Comparison of ENCODE assay signal across 24 mouse cellular contexts in genomic region chr13:21447856-21448614, GRCm38 (mm10). TPM values are rescaled to one million over a fixed set of nuclear protein-coding genes. Genes with fewer than 3 reads are reported as not detected.
A peak's percentile ranks its signal among the peaks of the same experiment; 100 is the strongest.
DNase-seq lines count a peak whose midpoint lies in the region; ATAC-seq and TF ChIP-seq lines count a peak whose summit lies in the region.
"Had no signal": no experiment of that assay in that cellular context is flagged by ENCODE, and none has a peak within 500 bp of the region (broad histone marks: within the 10 kb centered on the region; RNA-seq: fewer than 3 reads in every experiment).

No protein-coding gene starts in this region.

- TF ChIP-seq POLR2A in lung, adult 2 months (IDR thresholded peaks at IDR 0.05; ENCODE audit: borderline replicate concordance, extremely low read depth, low read depth, low read length): no peak

- no peak overlapping the region for H3K9ac ChIP-seq in lung, embryonic 15.5 days
- H3K9ac ChIP-seq in lung, embryonic 16.5 days (ENCODE audit: low read length): peak overlapping the region; percentile 1; the same call in 1 of the 2 replicates
- H3K9ac ChIP-seq in stomach, postnatal 0 days (ENCODE audit: low read length): no peak overlapping the region
- H3K9ac ChIP-seq: heart, embryonic 15.5 days; hindbrain, embryonic 15.5 days; limb, embryonic 12.5 days; midbrain, embryonic 13.5 days; neural tube, embryonic 12.5 days had no signal

- no peak overlapping the region for H3K4me2 ChIP-seq in lung, embryonic 15.5 days
- H3K4me2 ChIP-seq in lung, embryonic 16.5 days (ENCODE audit: low read depth, low read length): no peak overlapping the region
- no peak overlapping the region for H3K4me2 ChIP-seq in stomach, postnatal 0 days (replicated peaks; ENCODE audit: low read depth)
- H3K4me2 ChIP-seq: heart, embryonic 15.5 days; hindbrain, embryonic 15.5 days; limb, embryonic 12.5 days; midbrain, embryonic 13.5 days; neural tube, embryonic 12.5 days had no signal

- H3K4me3 ChIP-seq in lung, embryonic 15.5 days: no peak overlapping the region
- no peak overlapping the region for H3K4me3 ChIP-seq in lung, adult 2 months (replicated peaks; ENCODE audit: extremely low read depth, low read depth, low read length)
- H3K4me3 ChIP-seq in lung, embryonic 16.5 days (ENCODE audit: low read length): no peak overlapping the region
- H3K4me3 ChIP-seq in stomach, postnatal 0 days (ENCODE audit: low read depth, low read length): no peak overlapping the region
- H3K4me3 ChIP-seq: heart, adult 2 months; heart, embryonic 15.5 days; hindbrain, embryonic 15.5 days; limb, embryonic 12.5 days; midbrain, embryonic 13.5 days; neural tube, embryonic 12.5 days had no signal

- H3K27ac ChIP-seq in lung, embryonic 15.5 days: peak overlapping the region; percentile 58
- H3K27ac ChIP-seq in lung, embryonic 16.5 days (ENCODE audit: low read length): peak overlapping the region; percentile 32
- no peak overlapping the region for H3K27ac ChIP-seq in stomach, postnatal 0 days (replicated peaks)
- H3K27ac ChIP-seq: heart, adult 2 months; heart, embryonic 15.5 days; hindbrain, embryonic 15.5 days; limb, embryonic 12.5 days; midbrain, embryonic 13.5 days; neural tube, embryonic 12.5 days had no signal

- WGBS in lung, embryonic 15.5 days: 64% methylated on average over 16 of the region's 16 CpGs
- 75% methylated on average over 16 of the region's 16 CpGs for WGBS in lung, adult 2 months
- 62% methylated on average over 16 of the region's 16 CpGs for WGBS in lung, embryonic 16.5 days
- 67% methylated on average over 16 of the region's 16 CpGs for WGBS in stomach, postnatal 0 days

- no peaks in the 10 kb centered on the region for H3K9me3 ChIP-seq in lung, embryonic 15.5 days
- H3K9me3 ChIP-seq in lung, embryonic 16.5 days (ENCODE audit: control insufficient read depth, low read length): no peaks in the 10 kb centered on the region
- no peaks in the 10 kb centered on the region for H3K9me3 ChIP-seq in stomach, postnatal 0 days (ENCODE audit: control insufficient read depth, low read length)
- H3K9me3 ChIP-seq: heart, embryonic 15.5 days; hindbrain, embryonic 15.5 days; limb, embryonic 12.5 days; midbrain, embryonic 13.5 days; neural tube, embryonic 12.5 days had no signal

- peaks cover 14% of the 10 kb centered on the region for H3K4me1 ChIP-seq in lung, embryonic 15.5 days
- H3K4me1 ChIP-seq in lung, adult 2 months (ENCODE audit: control insufficient read depth, insufficient read depth, low read length): peaks cover 4% of the 10 kb centered on the region; the same call in 1 of the 2 replicates
- peaks cover 14% of the 10 kb centered on the region for H3K4me1 ChIP-seq in lung, embryonic 16.5 days (replicated peaks; ENCODE audit: control insufficient read depth, insufficient read depth, low read length)
- H3K4me1 ChIP-seq in stomach, postnatal 0 days (replicated peaks; ENCODE audit: control insufficient read depth, insufficient read depth): no peaks in the 10 kb centered on the region; the same call in 1 of the 2 replicates

- no peak for TF ChIP-seq CTCF in lung, adult 2 months (IDR thresholded peaks at IDR 0.05; ENCODE audit: insufficient read depth, low read length)
- TF ChIP-seq CTCF in stomach, postnatal 0 days (IDR thresholded peaks at IDR 0.05; ENCODE audit: low read depth): no peak

- no peaks in the 10 kb centered on the region for H3K27me3 ChIP-seq in lung, embryonic 15.5 days
- H3K27me3 ChIP-seq in lung, embryonic 16.5 days (ENCODE audit: control insufficient read depth, insufficient read depth, low read depth, low read length): no peaks in the 10 kb centered on the region
- H3K27me3 ChIP-seq in stomach, postnatal 0 days (ENCODE audit: control insufficient read depth, insufficient read depth, low read length): no peaks in the 10 kb centered on the region
- H3K27me3 ChIP-seq: heart, embryonic 15.5 days; hindbrain, embryonic 15.5 days; limb, embryonic 12.5 days; midbrain, embryonic 13.5 days; neural tube, embryonic 12.5 days had no signal

- ATAC-seq in lung, embryonic 15.5 days (ENCODE audit: borderline replicate concordance, extremely low read depth, low FRiP score, low TSS enrichment): no peak
- peak; percentile 69 for ATAC-seq in lung, embryonic 16.5 days (ENCODE audit: low read depth)
- ATAC-seq in stomach, postnatal 0 days (ENCODE audit: low FRiP score, low TSS enrichment): peak; percentile 41; the same call in 1 of the 2 replicates
- ATAC-seq: midbrain, embryonic 13.5 days had no signal

- H3K36me3 ChIP-seq in lung, embryonic 15.5 days: peaks cover 59% of the 10 kb centered on the region
- H3K36me3 ChIP-seq in lung, embryonic 16.5 days (ENCODE audit: control insufficient read depth, insufficient read depth, low read length): peaks cover 54% of the 10 kb centered on the region
- H3K36me3 ChIP-seq in stomach, postnatal 0 days (ENCODE audit: control insufficient read depth, insufficient read depth, low read length): peaks cover 6% of the 10 kb centered on the region

- no peak for TF ChIP-seq EP300 in stomach, postnatal 0 days (optimal IDR thresholded peaks at IDR 0.05)

- peak; percentile 14 for DNase-seq in kidney, adult 9 months
- DNase-seq in kidney, postnatal 14 days: no peak
- DNase-seq in lung, adult 2 months: no peak
- DNase-seq in stomach, postnatal 0 days (ENCODE audit: low spot score): peak; percentile 55
- DNase-seq in spleen, postnatal 4 days (ENCODE audit: low spot score in 2 of 2): no peak
- DNase-seq in MN1 (ENCODE audit: low spot score): no peak
- DNase-seq: adrenal gland, postnatal 36 days; cerebellum, adult 11-12 months; cerebellum, postnatal 14 days; gastrocnemius, postnatal 10 days; heart, adult 2 months; heart, postnatal 4 days; kidney, adult 18-20 months; right cerebral cortex, adult 18-20 months had no signal

RNA-seq across cellular contexts. Expression of gene Zscan26, which starts 5.5 kb away (rescaled TPM):
- polyA plus RNA-seq in lung, embryonic 15.5 days (2015; fragmentation: Nextera tagmentation; extraction: Ambion mirVana): 31.3 and 33.8 TPM in 2 replicates
- 12.9 and 21.4 TPM in 2 replicates for polyA plus RNA-seq in lung, adult 2 months (2012; rRNA removed)
- polyA plus RNA-seq in lung, embryonic 16.5 days (2015; fragmentation: Nextera tagmentation; extraction: Ambion mirVana): 35.1 and 39.0 TPM in 2 replicates
- 16.5 and 17.3 TPM in 2 replicates for polyA plus RNA-seq in stomach, postnatal 0 days (2015; fragmentation: Nextera tagmentation; extraction: Ambion mirVana)

RNA-seq across cellular contexts. Expression of gene Pgbd1, which starts 7.2 kb away (rescaled TPM):
- 2.8 and 3.0 TPM in 2 replicates for polyA plus RNA-seq in lung, embryonic 15.5 days (2015; fragmentation: Nextera tagmentation; extraction: Ambion mirVana)
- polyA plus RNA-seq in lung, adult 2 months (2012; rRNA removed): 0.31 and 0.73 TPM in 2 replicates
- polyA plus RNA-seq in lung, embryonic 16.5 days (2015; fragmentation: Nextera tagmentation; extraction: Ambion mirVana): 3.3 and 3.7 TPM in 2 replicates
- polyA plus RNA-seq in stomach, postnatal 0 days (2015; fragmentation: Nextera tagmentation; extraction: Ambion mirVana): 0.75 and 0.90 TPM in 2 replicates

RNA-seq across cellular contexts. Expression of gene Nkapl, which starts 20.3 kb away (rescaled TPM):
- 3.1 and 3.8 TPM in 2 replicates for polyA plus RNA-seq in lung, embryonic 15.5 days (2015; fragmentation: Nextera tagmentation; extraction: Ambion mirVana)
- 0.82 and 0.89 TPM in 2 replicates for polyA plus RNA-seq in lung, adult 2 months (2012; rRNA removed)
- 3.7 and 4.0 TPM in 2 replicates for polyA plus RNA-seq in lung, embryonic 16.5 days (2015; fragmentation: Nextera tagmentation; extraction: Ambion mirVana)
- 2.4 and 2.7 TPM in 2 replicates for polyA plus RNA-seq in stomach, postnatal 0 days (2015; fragmentation: Nextera tagmentation; extraction: Ambion mirVana)

RNA-seq across cellular contexts. Expression of gene Zkscan4, which starts 30.7 kb away (rescaled TPM):
- polyA plus RNA-seq in lung, embryonic 15.5 days (2015; fragmentation: Nextera tagmentation; extraction: Ambion mirVana): 3.4 TPM in 2 replicates
- polyA plus RNA-seq in lung, adult 2 months (2012; rRNA removed): 1.2 and 1.7 TPM in 2 replicates
- 2.8 and 3.9 TPM in 2 replicates for polyA plus RNA-seq in lung, embryonic 16.5 days (2015; fragmentation: Nextera tagmentation; extraction: Ambion mirVana)
- polyA plus RNA-seq in stomach, postnatal 0 days (2015; fragmentation: Nextera tagmentation; extraction: Ambion mirVana): 1.7 and 2.4 TPM in 2 replicates

RNA-seq across cellular contexts. Expression of gene Gm10065, which starts 31.2 kb away (rescaled TPM):
- polyA plus RNA-seq in lung, embryonic 15.5 days (2015; fragmentation: Nextera tagmentation; extraction: Ambion mirVana): not detected in 2 replicates
- not detected in 2 replicates for polyA plus RNA-seq in lung, adult 2 months (2012; rRNA removed)
- not detected in 2 replicates for polyA plus RNA-seq in lung, embryonic 16.5 days (2015; fragmentation: Nextera tagmentation; extraction: Ambion mirVana)
- polyA plus RNA-seq in stomach, postnatal 0 days (2015; fragmentation: Nextera tagmentation; extraction: Ambion mirVana): not detected in 2 replicates
- polyA plus RNA-seq: forebrain, embryonic 11.5 days; heart, adult 2 months; heart, embryonic 15.5 days; hindbrain, embryonic 15.5 days; limb, embryonic 12.5 days; midbrain, embryonic 13.5 days; neural tube, embryonic 12.5 days; small intestine, adult 2 months; thymus, postnatal 0 days had no signal

Comparison
In these comparisons a context has a peak if more than half of its experiments do, and no peak if none do; other contexts are left out.
1. DNase-seq: peak in kidney, adult 9 months (single experiment) and stomach, postnatal 0 days (single experiment); none in kidney, postnatal 14 days (single experiment), lung, adult 2 months (single experiment), spleen, postnatal 4 days (0 of 2) and MN1 (single experiment).